Mouse (Mus musculus) thymus, adult 2 months (tissue): ENCODE results near the gene Arpc5l. TPM values are rescaled to one million over a fixed set of nuclear protein-coding genes. Genes with fewer than 3 reads are reported as not detected.

Experiments
- DNase-seq: peaks from one replicate; pipeline ENCODE4 v3.0.0; 2021
- H3K27ac ChIP-seq: fragments of 200-500 bp; 2 replicates; pipeline ENCODE4 v1.5.1; 2012; ENCODE audit warnings: low read length, control low read depth; ENCODE audit not compliant: control insufficient read depth, insufficient read depth
- H3K27me3 ChIP-seq: fragments of 200-500 bp; 2 replicates; pipeline ENCODE4 v1.6.1; 2012; ENCODE audit warnings: mild to moderate bottlenecking, low read length, moderate library complexity, mixed read lengths; ENCODE audit not compliant: control insufficient read depth, insufficient read depth
- H3K36me3 ChIP-seq: fragments of 200-500 bp; 2 replicates; pipeline ENCODE4 v1.6.1; 2012; ENCODE audit warnings: mild to moderate bottlenecking, low read length, moderate library complexity; ENCODE audit not compliant: control insufficient read depth, insufficient read depth
- H3K4me1 ChIP-seq: fragments of 200-500 bp; replicated peaks from 2 replicates; pipeline ENCODE4 v1.6.1; 2012; ENCODE audit warnings: low read length; ENCODE audit not compliant: control insufficient read depth, insufficient read depth
- H3K4me3 ChIP-seq: fragments of 200-500 bp; 2 replicates; pipeline ENCODE4 v1.5.1; 2012; ENCODE audit warnings: mild to moderate bottlenecking, low read length, control low read depth, moderate library complexity; ENCODE audit not compliant: control insufficient read depth, insufficient read depth
- CTCF ChIP-seq: fragments of 200-500 bp; IDR thresholded peaks from 2 replicates; pipeline ENCODE4 v1.5.1; 2012; ENCODE audit warnings: mild to moderate bottlenecking, control low read depth, low read length, moderate library complexity, borderline replicate concordance; ENCODE audit not compliant: control insufficient read depth, poor library complexity, insufficient read depth; ENCODE audit errors: extremely low read depth
- POLR2A ChIP-seq: fragments of 200-500 bp; IDR thresholded peaks from 2 replicates; pipeline ENCODE4 v1.6.1; 2012; ENCODE audit warnings: mild to moderate bottlenecking, low read length, control low read depth, moderate library complexity; ENCODE audit not compliant: control insufficient read depth, poor library complexity, insufficient read depth; ENCODE audit errors: extremely low read depth
- WGBS: fragments of 180-500 bp; shearing (Covaris S2); methylation state at CpG from one replicate; pipeline ENCODE4 v1.1.7; 2018; 5-methylcytosine and 5-hydroxymethylcytosine counted together
- polyA plus RNA-seq: library from polyadenylated mRNA; depleted of rRNA; stranded (reverse); fragments of >200 nt; gene quantifications from 2 replicates; pipeline ENCODE4 v1.2.3, GENCODE M21; 2012; rRNA removed

The Arpc5l gene
- polyA plus RNA-seq, 1 experiment, result 53.2 TPM

DNA sequence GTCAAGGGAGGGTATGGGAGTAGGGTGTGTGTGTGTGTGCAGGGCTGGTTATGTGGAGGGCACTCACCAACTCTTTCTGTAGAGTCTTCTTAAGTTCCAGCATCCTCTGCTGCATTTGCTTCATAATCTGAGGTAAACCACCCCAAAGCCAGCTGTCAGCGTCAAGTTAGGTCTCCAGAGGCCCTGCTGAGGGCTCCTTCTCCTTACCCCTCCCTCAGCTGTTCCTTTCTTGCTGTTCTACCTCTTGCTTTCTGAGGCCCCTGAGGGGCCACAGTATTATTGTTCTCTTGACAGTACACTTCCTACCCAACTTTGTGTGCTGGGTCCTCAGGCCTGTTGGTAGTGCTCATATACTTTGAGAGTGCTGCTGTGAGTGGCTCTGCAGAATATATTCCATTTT is 14.9 kb downstream of the Arpc5l start:
- 91% methylated on average over 1 of the region's 1 CpGs for WGBS
- Histone ChIP-seq H3K27me3 (no peaks in the 10 kb centered on the region), H3K27ac (no peak overlapping the region), H3K4me1 (no peaks in the 10 kb centered on the region), H3K4me3 (no peak overlapping the region), H3K36me3 (peaks cover 54% of the 10 kb centered on the region)
- DNase-seq, result no peak
- TF ChIP-seq CTCF (no peak), POLR2A (no peak)

DNA sequence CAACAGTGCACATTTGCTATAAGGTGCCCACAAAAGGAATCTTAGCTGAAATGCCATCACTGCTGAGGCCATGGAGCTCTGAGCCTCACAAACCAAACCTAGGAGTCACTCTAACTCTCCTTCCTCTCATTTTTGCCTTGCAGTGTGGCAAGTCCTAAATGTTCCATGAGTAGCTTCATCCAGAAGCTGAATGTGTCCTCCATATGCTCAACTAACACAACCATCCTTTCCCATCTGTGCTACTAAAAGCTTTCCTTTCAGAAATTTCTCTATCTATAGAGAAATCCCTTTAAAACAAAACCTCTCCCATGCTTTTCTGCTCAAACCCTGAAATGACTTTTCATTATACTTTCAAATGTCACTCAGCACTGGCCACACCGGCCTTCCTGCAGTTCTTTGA is 26.5 kb downstream of the Arpc5l start:
- H3K27me3 ChIP-seq, result no peaks in the 10 kb centered on the region
- H3K36me3 ChIP-seq, result peaks cover 51% of the 10 kb centered on the region
- TF ChIP-seq POLR2A, result no peak
- TF ChIP-seq CTCF, result no peak
- DNase-seq, result no peak
- H3K4me1 ChIP-seq, result no peaks in the 10 kb centered on the region
- H3K4me3 ChIP-seq, result no peak overlapping the region
- 100% methylated on average over 1 of the region's 1 CpGs for WGBS
- no peak overlapping the region for H3K27ac ChIP-seq

DNA sequence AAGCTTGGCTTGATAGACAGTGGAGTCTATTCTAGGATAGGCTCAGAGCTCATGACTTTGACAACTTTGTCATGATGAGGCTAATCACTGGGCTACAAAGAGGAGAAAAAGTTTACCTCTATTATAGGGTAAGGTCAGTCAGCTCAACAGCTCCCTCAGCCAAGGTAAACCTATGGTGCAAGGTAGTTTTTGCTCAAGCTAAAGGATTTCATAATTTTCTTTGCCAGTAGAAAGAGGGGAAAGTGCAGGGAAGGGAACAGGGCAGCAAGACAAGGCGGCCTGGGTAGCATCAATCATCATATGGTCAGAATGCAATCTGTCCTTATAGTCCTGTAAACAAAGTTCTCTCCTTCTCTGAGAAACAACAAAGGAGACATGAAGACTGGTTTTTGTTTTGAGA is 35.1 kb downstream of the Arpc5l start:
- peaks cover 41% of the 10 kb centered on the region for H3K36me3 ChIP-seq
- DNase-seq, result no peak
- 98% methylated on average over 1 of the region's 1 CpGs for WGBS
- TF ChIP-seq POLR2A (no peak), CTCF (no peak)
- no peak overlapping the region for H3K27ac ChIP-seq
- no peaks in the 10 kb centered on the region for H3K4me1 ChIP-seq
- no peaks in the 10 kb centered on the region for H3K27me3 ChIP-seq
- H3K4me3 ChIP-seq, result no peak overlapping the region

DNA sequence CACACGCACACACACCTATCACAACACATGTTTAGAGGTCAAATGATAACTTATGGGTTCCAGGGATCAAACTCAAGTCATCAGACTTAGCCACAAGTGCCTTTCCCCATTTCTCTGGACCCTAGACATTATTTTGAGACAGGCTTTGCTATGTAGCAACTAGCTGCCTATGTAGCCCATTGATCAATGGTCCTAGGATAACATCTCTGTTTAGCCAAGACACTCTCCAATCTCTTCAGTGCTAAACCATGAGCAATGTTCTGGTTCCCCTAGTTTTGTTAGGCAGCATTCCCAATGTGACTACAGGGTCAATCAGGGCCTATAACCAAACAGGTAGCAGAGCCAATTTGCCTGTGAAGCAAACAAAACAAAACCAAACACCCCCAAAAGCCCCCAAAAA is 43.4 kb downstream of the Arpc5l start:
- 98% methylated on average over 1 of the region's 1 CpGs for WGBS
- TF ChIP-seq CTCF (no peak), POLR2A (no peak)
- Histone ChIP-seq H3K36me3 (peaks cover 62% of the 10 kb centered on the region), H3K27me3 (no peaks in the 10 kb centered on the region), H3K4me1 (no peaks in the 10 kb centered on the region), H3K27ac (no peak overlapping the region), H3K4me3 (no peak overlapping the region)
- no peak for DNase-seq

DNA sequence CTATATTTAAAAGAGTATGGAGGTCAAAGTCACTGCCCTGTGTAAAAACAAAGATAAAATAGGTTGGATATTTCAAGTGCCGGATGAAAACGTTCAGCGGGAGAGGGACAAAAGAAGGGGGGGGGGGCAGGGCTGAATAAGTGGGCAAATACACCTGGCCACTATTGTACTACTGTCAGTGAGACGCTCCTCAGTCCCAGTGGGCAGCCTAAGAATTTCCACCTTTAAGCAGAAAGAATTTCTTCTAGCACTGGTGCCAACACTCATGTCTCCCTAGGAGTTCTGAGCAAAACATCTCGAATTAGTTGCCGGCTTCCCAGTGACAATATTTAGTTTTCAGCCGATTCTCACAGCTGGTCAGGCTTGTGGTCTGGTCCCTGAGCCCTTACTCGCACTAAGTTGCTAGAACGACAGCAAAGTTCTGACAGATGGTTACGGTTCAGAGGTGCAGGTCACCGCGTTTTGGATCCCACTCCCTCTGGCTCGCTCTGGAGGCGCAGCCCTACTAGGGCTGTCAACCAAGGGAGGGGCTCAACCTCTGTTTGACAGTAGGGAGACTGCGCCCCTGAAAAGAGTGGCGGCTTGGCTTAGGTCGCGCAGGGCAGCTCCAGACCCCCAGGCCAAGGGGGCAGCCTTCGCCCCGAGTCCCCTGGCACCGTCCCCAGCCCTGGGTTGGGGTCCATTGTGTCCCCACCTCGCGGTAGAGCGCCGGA is 59.7 kb downstream of the Arpc5l start:
- TF ChIP-seq CTCF (no peak), POLR2A (no peak)
- peak overlapping the region; percentile 4; the same call in 1 of the 2 replicates for H3K27ac ChIP-seq
- WGBS, result 6% methylated on average over 25 of the region's 25 CpGs
- H3K27me3 ChIP-seq, result no peaks in the 10 kb centered on the region
- peak overlapping the region; percentile 71 for H3K4me3 ChIP-seq
- DNase-seq, result no peak
- peaks cover 8% of the 10 kb centered on the region; the same call in 1 of the 2 replicates for H3K36me3 ChIP-seq
- H3K4me1 ChIP-seq, result peaks cover 4% of the 10 kb centered on the region; the same call in 1 of the 2 replicates

Other genes with a start within 250 kb of the Arpc5l start
- 3.4 and 4.2 TPM in 2 replicates for gene Nr6a1, start 77.7 kb upstream of the Arpc5l start, polyA plus RNA-seq
- 5.0 and 5.2 TPM in 2 replicates for gene Olfml2a, start 73.4 kb upstream of the Arpc5l start, polyA plus RNA-seq
- 1.3 and 1.6 TPM in 2 replicates for gene Wdr38, start 7.9 kb upstream of the Arpc5l start, polyA plus RNA-seq
- 207 and 221 TPM in 2 replicates for gene Rpl35, start 276 bp downstream of the Arpc5l start, polyA plus RNA-seq
- gene Golga1, start 60.2 kb downstream of the Arpc5l start, polyA plus RNA-seq, result 14.0 and 18.5 TPM in 2 replicates
- 3.9 and 4.8 TPM in 2 replicates for gene Scai, start 185.4 kb downstream of the Arpc5l start, polyA plus RNA-seq
- 32.9 and 33.0 TPM in 2 replicates for gene Ppp6c, start 221.1 kb downstream of the Arpc5l start, polyA plus RNA-seq